Mouse (Mus musculus): ENCODE data around the gene Bmpr1b.

GRCm38 (mm10) chr3:141828301-141828700 is 340.9 kb downstream of the Bmpr1b start:
- TF ChIP-seq CTCF (conservative IDR thresholded peaks at IDR 0.05 in 1 of 2, IDR thresholded peaks at IDR 0.05 in 1 of 2; ENCODE audit: low read depth in 2 of 2, low read length in 2 of 2) = no peak
- no peak for TF ChIP-seq POLR2A (IDR thresholded peaks at IDR 0.05; ENCODE audit: low read depth, low read length)
- TF ChIP-seq EP300 (IDR thresholded peaks at IDR 0.05; ENCODE audit: low read length) = no peak
- TF ChIP-seq MXI1 (IDR thresholded peaks at IDR 0.05; ENCODE audit: low read depth, low read length) = no peak
- TF ChIP-seq PAX5 (IDR thresholded peaks at IDR 0.05; ENCODE audit: low read length) = no peak
- no peak for TF ChIP-seq E2F4 (IDR thresholded peaks at IDR 0.05; ENCODE audit: insufficient replicate concordance, low read depth, low read length)
- TF ChIP-seq ZMIZ1 (IDR thresholded peaks at IDR 0.05; ENCODE audit: low read depth, low read length) = no peak

Measured in CH12.LX (cell line).